Mouse (Mus musculus) cerebellum, adult 8-10 months (tissue): ENCODE results near the gene Pold1.
A peak's percentile ranks its signal among the peaks of the same experiment; 100 is the strongest.

Source experiments
- DNase-seq: peaks from one replicate; pipeline ENCODE4 v3.0.0; 2022

Pold1 gene

GRCm38 (mm10) chr7:44542555-44542954 is 6.1 kb downstream of the Pold1 start:
- no peak for DNase-seq

DNA sequence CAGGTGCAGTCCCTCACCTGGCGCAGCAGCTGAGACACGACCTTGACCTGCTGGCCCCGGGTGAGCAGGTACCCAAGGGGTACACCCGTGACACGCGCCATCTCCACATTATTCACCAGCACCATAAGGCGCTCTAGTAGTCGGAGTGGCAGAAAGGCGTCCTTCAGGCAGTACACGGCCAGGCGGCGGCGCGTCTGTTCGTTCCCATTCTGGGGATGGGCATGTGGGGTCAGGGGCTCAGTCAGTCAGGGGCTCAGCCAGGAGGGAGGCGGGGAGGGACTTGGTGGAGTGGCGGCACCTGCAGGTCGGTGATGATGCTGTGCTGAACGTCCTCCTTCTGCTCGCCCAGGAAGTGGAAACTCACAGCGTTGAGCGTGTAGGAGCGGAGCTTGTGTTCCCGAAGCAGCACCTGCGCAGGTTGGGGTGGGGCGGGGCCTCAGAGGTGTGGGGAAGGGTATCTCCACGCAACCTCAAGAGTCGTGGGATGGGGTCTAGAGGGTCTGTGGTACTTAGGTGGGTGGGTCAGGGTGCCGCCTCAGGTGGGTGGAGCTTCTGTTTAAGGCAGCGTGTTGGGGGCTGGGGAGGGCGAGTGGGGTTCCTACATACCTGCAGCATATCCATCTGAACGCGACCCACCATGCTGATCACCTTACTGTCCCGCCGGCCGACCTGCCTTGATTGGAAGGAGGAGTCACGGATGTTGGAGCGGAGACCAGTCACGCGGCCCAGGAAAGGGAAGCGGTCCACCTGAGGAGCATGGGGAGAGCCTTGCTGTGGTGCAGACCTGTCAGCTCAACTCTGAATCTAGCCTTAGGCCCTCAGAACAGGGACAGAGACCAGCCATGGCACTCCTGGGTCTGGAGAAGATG is 9.7 kb downstream of the Pold1 start:
- DNase-seq, result no peak

DNA sequence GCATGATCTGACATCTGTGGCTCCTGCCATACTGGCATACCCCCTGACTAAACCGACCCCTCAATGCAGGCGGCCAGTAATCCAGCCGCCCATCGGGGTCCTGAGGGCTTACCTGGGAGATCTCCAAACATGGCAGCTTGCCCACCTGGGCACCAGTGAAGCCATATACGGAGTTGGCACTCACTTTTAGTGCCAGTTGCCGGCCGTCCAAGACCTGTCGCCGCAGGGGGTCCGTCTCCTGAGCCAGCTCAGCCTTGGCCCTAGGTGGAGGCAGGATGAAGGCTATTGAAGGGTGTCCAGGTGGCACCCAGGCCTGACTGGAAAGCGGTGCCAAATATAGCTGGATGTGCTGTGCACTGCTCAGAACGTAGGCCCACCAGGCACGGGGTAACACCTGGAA is 11.2 kb downstream of the Pold1 start:
- peak; percentile 69 for DNase-seq

GRCm38 (mm10) chr7:44537009-44537408 is 11.6 kb downstream of the Pold1 start:
- no peak for DNase-seq

GRCm38 (mm10) chr7:44536590-44536968 is 12.1 kb downstream of the Pold1 start:
- DNase-seq, result peak; percentile 79

DNA sequence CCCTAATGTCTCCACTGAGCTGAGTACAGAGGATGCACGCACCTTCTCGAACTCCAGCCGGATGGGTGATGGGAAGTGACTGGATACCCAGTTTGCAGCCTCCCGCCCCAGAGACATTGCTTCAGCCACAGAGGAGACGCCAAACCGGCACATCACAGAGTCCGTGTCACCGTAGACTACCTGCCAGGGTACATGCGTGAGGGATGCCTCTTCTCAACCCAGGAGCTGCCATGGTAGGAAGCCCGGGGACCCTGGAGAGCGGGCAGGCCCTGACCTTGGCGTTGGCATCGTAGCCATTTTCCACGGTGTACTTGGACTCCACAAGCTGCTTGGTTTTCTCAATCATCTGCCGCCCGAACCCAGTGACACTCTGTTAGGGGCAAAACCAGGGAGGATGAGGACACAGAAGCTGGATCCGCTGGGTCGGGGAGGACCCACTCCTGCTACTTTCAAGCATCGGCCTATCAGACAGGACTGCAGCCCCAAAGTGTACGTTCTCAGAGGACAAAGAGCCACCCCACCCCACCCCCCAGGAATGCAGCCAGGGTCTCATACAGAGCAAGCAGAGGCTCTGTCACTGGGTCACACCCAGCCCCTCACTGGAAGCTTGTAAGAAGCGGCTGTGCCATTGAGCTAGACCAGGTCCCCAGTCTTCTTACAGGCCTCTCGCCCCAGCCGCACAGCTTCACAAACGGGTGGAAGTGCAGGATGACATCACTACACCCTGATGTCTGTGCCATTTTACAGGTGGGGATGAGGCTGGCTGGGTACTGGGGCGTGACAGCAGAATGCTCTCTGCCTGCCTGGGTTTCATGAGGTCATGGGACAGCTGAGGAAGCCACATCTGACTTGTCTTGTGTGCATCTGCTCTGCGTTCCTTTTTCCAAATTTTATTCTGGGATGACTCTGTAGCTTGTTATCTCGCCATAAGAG is 12.7 kb downstream of the Pold1 start:
- DNase-seq, result no peak

DNA sequence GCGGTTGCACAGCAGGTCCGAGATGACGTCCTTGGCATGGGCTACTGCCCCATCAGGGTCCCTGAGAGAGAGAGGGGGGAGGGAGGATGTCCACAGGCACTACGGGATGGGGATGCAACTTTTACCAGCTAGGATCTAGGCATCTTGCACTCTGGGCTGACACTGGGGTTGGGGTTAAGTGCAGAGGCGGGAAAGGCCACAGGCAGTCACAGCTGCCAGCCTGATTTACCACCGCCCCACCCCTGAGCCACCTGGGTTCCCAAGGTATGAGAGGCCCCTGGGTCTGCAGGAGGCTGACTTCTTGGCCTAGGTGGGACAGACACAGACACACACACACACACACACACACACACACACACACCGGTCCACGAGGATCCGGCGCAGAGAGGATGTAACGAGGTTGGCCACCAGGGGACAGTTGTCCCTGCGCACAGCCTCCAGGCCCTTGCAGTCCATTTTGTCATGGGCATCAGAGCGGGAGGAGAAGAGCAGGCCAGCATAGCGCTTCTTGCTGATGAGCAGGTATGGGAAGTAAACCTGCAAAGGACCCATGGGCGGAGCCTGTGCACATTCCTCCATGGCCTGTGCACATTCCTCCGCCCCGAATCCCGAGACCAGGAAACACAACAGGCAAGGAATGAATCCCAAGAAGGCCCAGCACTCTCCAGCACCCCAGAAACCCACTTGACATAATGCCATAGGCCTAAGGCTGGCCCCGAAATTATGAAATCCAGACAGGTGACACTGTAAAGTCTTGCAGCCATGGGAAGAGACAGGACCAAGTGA is 13.8 kb downstream of the Pold1 start:
- no peak for DNase-seq

GRCm38 (mm10) chr7:44534242-44534641 is 14.4 kb downstream of the Pold1 start:
- DNase-seq, result no peak

DNA sequence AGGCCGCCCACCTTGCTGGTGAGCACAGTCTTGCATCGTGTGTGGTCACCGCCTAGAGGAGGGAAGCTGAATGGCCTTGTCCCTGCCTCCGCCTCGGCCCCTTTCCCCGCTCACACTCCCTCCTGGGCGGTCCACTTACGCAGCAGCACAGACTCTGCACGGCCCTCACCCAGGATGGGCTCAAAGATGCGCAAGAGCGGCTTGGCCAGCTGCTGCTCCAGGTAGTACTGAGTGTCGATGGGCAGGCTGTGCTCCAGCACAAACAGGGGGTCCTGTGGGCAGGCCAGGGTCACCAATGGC is 15.0 kb downstream of the Pold1 start:
- DNase-seq, result no peak

DNA sequence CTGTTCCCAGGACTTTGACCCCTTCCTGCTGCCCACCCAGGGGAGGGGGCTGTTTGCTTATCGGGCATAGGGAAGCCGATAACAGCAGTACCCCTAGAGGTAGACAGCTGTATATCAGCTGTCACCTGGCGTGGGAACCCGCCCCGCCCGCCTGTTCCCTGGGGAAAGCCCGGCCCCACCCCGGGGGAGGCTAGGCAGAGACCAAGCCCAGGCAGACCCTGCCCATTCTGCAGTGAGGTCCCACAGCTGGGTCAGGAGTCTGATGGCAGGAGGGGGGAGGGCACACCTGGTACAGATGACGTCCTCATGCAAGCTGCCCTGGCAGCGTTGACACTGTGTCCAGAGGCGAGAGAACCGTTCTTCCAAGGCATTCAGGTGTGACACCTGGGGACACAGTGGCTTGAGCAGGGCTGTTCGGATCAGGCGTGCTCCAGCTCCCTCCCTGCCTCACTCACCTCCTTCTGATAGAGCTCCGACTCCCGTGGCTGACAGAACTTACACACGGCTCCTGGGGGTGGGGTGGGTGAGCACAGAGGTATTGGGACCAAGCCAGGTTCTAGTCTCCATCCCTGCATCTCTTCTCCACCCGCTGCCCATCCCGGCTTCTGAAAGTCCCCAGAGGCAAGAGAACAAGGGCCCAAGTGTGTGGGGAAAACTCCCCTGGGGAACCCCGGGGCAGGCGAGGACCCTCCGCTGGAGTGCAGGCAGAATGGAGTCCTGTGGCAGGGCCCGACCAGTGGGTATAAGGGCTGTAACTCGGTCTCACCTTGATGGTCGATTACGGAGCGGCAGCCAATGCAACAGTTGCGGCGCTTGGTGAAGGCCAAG is 15.5 kb downstream of the Pold1 start:
- no peak for DNase-seq

DNA sequence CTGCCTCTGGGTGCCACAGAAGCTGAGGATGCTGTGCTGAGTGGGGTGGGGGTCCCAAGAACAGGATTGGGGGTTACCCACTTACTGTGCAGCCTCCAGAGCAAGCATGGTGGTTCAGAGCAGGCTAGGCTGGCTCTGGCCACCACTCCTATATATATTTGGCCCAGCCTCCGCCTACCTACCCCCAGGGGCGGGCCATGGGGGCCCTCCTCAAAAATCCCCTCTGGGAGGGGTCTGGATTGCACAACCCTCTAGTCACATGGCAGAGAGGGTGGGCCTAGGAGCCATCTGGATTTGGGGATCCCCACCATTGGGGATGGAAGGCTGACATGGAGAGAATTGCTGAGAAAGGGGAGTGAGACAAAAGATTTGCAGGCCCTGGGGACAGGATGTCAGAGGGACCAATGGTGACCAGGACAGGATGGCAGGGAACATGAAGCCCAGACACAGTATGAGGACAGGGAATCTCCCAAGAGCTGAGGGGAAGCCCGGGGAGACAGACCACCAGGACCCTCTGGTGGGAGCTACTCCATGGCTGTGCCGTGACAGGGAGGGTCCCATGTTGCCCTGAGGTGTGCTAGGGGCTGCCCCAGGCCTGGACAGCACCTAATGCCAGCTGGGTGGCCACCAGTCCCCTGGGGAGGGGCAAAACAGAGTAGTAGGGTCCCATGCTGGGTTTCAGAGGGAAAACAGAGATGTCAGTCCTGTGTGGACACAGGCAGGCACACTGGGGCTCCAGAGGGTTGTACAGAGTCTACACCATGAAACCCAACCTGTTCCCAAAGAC is 16.5 kb downstream of the Pold1 start, which contains the start of gene Spib:
Gene Spib (minus strand): TSS at position 126 of the 787 bp plus-strand sequence.
- no peak for DNase-seq

DNA sequence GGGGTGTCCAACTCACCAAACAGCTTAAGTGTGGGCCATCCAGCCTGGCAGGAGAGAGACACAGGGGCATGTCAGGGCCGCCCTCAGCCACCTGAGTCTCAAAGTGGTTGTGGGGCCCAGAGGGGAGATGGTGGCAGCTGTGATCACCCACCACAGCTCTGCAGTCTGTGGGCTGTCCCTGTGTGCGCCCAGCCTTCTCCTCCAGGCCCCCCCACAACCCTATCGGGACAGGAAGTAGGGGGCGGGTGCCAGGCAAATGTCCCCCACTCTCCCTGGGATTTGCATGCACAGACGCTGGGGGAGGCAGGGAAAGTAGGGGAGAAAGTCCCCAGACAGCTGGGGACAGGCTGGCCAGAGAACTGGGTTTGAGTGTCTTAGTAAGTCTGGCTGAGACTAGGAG is 17.4 kb downstream of the Pold1 start:
- no peak for DNase-seq

DNA sequence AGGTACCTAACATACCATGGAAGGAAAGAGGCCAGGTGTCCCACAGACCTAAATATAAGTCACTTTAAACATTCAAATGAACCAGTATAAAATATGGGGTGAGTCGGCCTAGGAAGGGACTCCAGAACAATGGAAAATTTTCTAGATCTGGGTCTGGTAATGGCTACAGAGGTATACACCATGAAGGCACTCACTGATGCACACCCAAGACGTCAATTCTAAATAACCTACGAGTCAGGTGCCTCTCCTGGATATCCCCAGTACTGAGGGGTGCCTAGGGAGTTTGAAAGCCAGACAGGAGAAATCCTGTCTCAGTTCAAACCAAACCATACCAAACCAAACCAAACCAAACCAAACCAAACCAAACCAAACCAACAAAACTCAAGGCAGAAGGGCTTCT is 18.1 kb downstream of the Pold1 start:
- no peak for DNase-seq

DNA sequence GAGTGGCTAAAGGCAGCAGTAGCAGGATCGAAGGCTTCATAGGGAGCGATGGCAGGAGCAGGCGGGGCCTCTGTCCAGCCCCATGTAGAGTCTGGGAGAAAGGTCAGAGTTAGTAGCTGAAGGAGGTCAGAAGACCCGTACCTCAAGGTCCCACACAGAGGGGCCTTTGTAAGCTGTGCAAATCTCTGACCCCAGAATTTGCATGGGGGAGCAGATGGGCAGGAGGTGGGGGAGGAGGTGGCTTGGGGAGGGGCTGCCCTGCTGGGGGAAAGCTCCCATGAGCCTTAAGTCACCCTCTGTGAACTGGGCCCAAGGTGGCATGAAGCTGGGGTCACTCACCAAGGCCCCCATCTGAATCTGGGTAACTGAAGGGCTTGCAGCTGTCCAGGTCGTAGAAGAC is 19.1 kb downstream of the Pold1 start:
- DNase-seq, result no peak

DNA sequence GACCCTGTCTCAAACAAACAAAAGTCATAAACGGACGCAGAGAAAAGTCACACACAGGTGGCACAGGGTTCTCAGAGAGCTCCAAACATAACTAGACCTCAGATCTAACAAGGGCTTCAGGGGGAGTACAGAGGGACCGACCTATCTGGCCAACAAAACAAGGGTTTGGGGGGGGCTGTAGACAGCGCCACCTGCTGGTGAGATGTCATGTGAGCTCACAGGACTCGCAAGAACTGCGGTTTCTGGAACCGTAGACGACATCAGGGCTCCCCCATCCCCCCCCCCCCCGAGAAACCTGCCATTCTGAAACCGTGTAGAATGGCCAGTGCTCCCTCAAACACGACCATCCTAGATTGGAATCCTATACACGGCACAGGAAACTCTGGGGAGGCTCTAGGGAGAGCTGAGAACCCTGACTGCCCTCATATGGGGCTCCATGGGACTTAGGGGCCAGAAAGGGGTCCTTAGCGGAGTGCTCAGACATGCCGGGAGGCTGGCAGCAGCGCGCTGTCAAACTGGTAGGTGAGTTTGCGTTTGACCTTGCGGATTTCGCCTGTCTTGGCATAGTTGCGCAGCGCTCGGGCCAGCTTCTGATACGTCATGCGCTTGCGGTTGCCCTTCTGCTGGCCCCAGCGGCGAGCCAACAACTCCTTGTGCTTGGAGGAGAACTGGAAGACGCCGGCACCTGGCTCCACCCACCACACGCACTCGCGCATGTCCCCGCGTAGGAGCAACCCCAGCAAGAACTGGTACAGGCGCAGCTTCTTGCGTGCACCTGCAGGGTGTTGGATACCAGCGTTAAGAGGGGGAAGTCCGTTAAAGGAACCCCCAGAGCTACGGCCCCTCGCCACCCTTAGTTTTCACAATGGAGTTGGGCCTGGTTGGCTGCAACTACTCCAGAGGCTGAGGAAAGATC is 20.9 kb downstream of the Pold1 start:
- DNase-seq, result peak; percentile 82

DNA sequence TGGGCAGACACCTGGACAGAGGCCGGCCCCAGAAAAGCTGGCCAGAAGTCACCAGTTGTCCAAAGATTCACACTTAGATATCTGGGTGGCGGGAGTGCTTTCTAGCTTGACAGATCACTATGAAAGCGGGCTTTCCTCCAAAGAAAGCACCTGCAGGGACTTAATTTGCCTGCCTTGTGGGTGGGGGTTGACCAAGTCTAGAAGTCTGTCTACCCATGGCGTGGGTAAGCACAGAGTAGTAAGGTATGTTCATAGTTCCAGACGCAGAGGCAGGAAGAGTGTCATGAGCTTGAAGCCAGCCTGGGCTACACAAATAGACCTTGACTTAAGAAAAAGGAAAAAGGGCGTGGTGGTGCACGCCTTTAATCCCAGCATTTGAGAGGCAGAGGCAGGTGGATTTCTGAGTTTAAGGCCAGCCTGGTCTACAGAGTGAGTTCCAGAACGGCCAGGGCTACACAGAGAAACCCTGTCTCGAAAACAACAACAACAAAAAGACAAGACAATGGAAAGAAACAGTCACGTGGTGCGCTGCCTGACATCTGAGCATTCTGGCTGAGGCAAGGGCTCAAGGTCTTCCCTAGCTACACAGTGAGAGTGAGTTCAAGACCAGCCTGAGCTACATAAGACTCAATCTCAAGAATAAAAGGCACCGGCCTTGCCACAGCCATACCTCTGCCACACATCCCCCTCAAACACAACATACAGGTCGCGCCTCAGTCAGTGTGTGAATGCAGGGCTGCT is 22.1 kb downstream of the Pold1 start:
- DNase-seq, result no peak

DNA sequence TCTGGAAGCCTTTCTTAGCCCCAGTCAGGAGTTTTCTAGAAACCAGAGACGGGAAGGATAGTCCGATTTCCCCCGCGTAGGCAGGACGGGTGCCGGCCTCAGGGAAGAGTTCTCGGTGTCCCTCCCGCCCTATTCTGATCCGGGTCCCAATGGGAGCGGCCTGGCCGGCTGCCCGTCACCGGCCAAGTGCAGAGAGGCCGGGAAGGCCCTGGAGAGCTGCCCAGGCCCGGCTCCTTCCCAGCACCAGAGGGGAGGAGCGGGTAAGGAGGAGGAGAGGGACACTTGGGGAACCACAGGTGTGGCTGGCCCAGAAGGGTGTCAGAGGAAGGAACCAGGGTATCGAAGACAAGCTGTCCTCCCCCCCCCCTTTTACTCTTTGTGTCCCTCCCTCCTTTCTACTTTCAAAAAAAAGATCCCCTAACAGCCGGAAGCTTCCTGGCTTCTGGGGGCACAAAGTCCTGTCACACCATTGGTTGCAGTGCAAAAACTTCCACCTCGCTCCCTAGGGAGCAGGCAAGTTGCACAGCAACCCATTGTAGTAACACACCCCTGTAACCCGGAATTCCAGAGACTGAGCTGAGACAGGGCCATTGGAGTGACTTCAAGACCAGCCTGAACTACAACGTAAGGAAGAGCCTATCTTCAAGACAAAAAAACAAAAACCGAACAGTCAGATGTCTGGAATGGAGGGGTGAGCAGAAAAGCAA is 23.4 kb downstream of the Pold1 start:
- DNase-seq, result no peak

GRCm38 (mm10) chr7:44524502-44524901 is 24.1 kb downstream of the Pold1 start, which contains the start of gene Mybpc2:
TSS of gene Mybpc2 (minus strand) at chr7:44524656.
- DNase-seq, result no peak

DNA sequence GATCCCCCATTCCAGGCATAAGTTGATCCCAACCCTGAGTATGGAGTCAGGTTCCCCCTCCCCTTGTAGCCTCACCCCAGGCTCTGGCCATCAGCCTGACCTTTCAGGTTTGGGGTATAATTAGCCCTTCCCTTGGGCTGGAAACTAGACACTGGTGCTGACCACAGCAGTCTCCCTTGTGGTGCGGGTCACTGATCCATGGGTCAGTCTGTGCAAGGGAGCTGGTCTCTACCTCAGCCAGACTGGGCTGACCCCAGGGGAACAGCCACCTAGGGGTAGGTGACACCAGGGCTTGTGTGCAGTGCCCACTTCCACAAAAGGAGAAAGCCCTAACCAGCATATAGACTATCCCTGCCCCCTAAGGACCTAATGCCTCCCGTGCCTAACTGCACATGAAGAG is 25.6 kb downstream of the Pold1 start:
- DNase-seq, result no peak
